Mouse (Mus musculus) gastrocnemius, postnatal 10 days (tissue): ENCODE data around the gene Slc13a5. TPM values are rescaled to one million over a fixed set of nuclear protein-coding genes. Genes with fewer than 3 reads are reported as not detected.

Experiments used
- DNase-seq: peaks from one replicate; pipeline ENCODE4 v3.0.0; 2021; ENCODE audit warnings: mixed read lengths
- total RNA-seq, 2 experiments: library from RNA; stranded (reverse); gene quantifications; 2 replicates each; pipeline ENCODE4 v1.2.3; 2021

Slc13a5 gene
- total RNA-seq, 2 experiments from 2014 or later, result 0.33 to 10.5 TPM

GRCm38 (mm10) chr11:72205256-72205655 lies 61.8 kb downstream of the Slc13a5 start:
- no peak for DNase-seq

DNA sequence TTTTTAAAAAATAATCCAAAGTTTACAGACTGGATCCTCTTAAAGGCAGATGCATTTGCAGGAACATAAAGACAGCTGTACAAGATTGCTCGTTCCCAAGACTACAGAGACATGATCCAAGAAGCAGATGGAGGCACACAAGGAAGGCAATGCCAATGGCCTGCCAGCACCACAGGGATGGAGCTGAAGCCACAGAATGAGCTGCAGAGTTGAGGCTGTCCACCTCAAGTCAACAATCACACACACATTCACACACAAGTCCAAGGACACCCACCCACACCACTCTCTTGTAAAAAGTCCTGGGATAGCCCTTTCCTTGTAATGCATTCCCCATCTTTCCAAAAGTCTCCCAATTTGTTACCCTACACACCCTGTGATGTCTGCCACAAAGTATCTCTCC lies 63.6 kb downstream of the Slc13a5 start:
- no peak for DNase-seq

DNA sequence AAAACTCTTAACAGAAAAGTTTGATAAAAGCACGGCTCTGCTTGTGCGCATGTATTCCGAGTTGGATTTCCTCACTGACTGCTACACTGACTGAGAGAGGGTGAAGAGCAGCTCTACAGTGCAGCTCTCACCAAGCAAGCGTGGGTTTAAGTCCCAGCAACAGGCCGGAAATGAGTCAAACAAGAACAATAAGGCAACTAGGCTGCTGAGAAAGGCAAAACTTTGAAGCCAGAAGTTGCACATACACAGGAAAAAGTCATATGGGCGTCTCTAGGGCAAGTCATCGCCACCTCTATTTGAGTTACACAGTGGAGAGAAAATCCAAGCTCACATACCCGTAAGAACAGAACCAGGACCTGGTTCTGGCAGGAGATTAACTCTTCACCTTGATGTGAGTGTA lies 70.5 kb downstream of the Slc13a5 start:
- no peak for DNase-seq

- no peak for DNase-seq
These were observed 72.8 kb downstream of the Slc13a5 start for GRCm38 (mm10) chr11:72194259-72194658.

Other genes with a start within 250 kb of the Slc13a5 start
- gene Aipl1, start 229.7 kb downstream of the Slc13a5 start, total RNA-seq, result under 1 TPM; 0.16 to 0.23 TPM
- gene Pimreg, start 225.2 kb downstream of the Slc13a5 start, total RNA-seq, result 10 to 100 TPM in 1 of 2 experiments, 1 to 10 TPM in 1; 9.8 to 12.4 TPM
- gene Pitpnm3, start 131.4 kb downstream of the Slc13a5 start, total RNA-seq, result 1 to 10 TPM; 2.2 to 2.5 TPM
- gene Gm43951, start 60.4 kb downstream of the Slc13a5 start, total RNA-seq, result under 1 TPM; 0.31 to 0.45 TPM
- 1 to 10 TPM; 2.0 to 5.6 TPM for gene 4933427D14Rik, start 59.8 kb downstream of the Slc13a5 start, total RNA-seq
- 10 to 100 TPM; 37.9 to 40.3 TPM for gene Txndc17, start 59.7 kb downstream of the Slc13a5 start, total RNA-seq
- gene Med31, start 51.6 kb downstream of the Slc13a5 start, total RNA-seq, result 1 to 10 TPM; 8.2 to 9.2 TPM
- gene Xaf1, start 34.4 kb upstream of the Slc13a5 start, total RNA-seq, result 1 to 10 TPM; 9.3 to 9.8 TPM
- gene Fbxo39, start 47.2 kb upstream of the Slc13a5 start, total RNA-seq, result not detected
- gene Tekt1, start 95.2 kb upstream of the Slc13a5 start, total RNA-seq, result 1 to 10 TPM; 1.2 to 1.4 TPM
- gene Smtnl2, start 144.5 kb upstream of the Slc13a5 start, total RNA-seq, result 100 to 1,000 TPM; 145 to 153 TPM
- gene Ggt6, start 168.3 kb upstream of the Slc13a5 start, total RNA-seq, result under 1 TPM in 1 of 2 experiments, not detected in 1; 0.28 TPM
- gene Mybbp1a, start 174.1 kb upstream of the Slc13a5 start, total RNA-seq, result 10 to 100 TPM; 74.5 to 75.9 TPM
- 10 to 100 TPM; 15.8 to 20.0 TPM for gene Spns2, start 222.7 kb upstream of the Slc13a5 start, total RNA-seq